Mouse (Mus musculus) stomach, embryonic 16.5 days (tissue): Measurements from ENCODE around the gene Tnfrsf25. TPM values are rescaled to one million over a fixed set of nuclear protein-coding genes. Genes with fewer than 3 reads are reported as not detected.

Source experiments
- ATAC-seq: fragments of 200-750 bp; cut with Nextera tagmentation; 2 replicates; pipeline ENCODE4 v1.8.0; 2017; ENCODE audit warnings: moderate number of reproducible peaks, moderate TSS enrichment; ENCODE audit not compliant: insufficient read depth, low FRiP score
- H3K27ac ChIP-seq: fragments of 300-500 bp; sonication (generic); 2 replicates; pipeline ENCODE4 v1.5.1; 2014; ENCODE audit warnings: low read length
- H3K27me3 ChIP-seq: fragments of 300-500 bp; sonication (generic); 2 replicates; pipeline ENCODE4 v1.6.1; 2014; ENCODE audit warnings: low read length, control low read depth, mixed read lengths; ENCODE audit not compliant: control insufficient read depth, insufficient read depth
- H3K36me3 ChIP-seq: fragments of 300-500 bp; sonication (generic); 2 replicates; pipeline ENCODE4 v1.6.1; 2014; ENCODE audit warnings: low read length; ENCODE audit not compliant: control insufficient read depth, insufficient read depth
- H3K4me1 ChIP-seq: fragments of 300-500 bp; sonication (generic); 2 replicates; pipeline ENCODE4 v1.6.1; 2014; ENCODE audit warnings: low read length, control low read depth, mixed read lengths; ENCODE audit not compliant: control insufficient read depth, insufficient read depth
- H3K4me2 ChIP-seq: fragments of 300-500 bp; sonication (generic); 2 replicates; pipeline ENCODE4 v1.6.1; 2014; ENCODE audit warnings: low read depth, low read length, mixed read lengths
- H3K4me3 ChIP-seq: fragments of 300-500 bp; sonication (generic); replicated peaks from 2 replicates; pipeline ENCODE4 v1.5.1; 2014; ENCODE audit warnings: mild to moderate bottlenecking, low read length
- H3K9ac ChIP-seq: fragments of 300-500 bp; sonication (generic); 2 replicates; pipeline ENCODE4 v1.6.1; 2014; ENCODE audit warnings: low read length
- H3K9me3 ChIP-seq: fragments of 300-500 bp; sonication (generic); replicated peaks from 2 replicates; pipeline ENCODE4 v1.6.1; 2016; ENCODE audit warnings: low read length, control low read depth; ENCODE audit not compliant: control insufficient read depth
- WGBS: fragments of 180-500 bp; shearing (Covaris S2); extraction: QIAGEN DNeasy Blood & Tissue Kit; methylation state at CpG from one replicate; pipeline ENCODE4 v1.1.7; 2014; 5-methylcytosine and 5-hydroxymethylcytosine counted together
- polyA plus RNA-seq: library from polyadenylated mRNA; unstranded; fragments of >200 nt; fragmentation: Nextera tagmentation; extraction: Ambion mirVana; gene quantifications from 2 replicates; pipeline ENCODE4 v1.2.1, GENCODE M21; 2015

Tnfrsf25 gene
- polyA plus RNA-seq, 1 experiment from 2014 or later, result 2.1 TPM

GRCm38 (mm10) chr4:152074548-152074947, 41.2 kb upstream of the Tnfrsf25 start:
- Histone ChIP-seq H3K9me3 (no peaks in the 10 kb centered on the region), H3K4me3 (no peak overlapping the region), H3K9ac (no peak overlapping the region), H3K27ac (no peak overlapping the region), H3K36me3 (no peaks in the 10 kb centered on the region), H3K4me2 (no peak overlapping the region), H3K4me1 (peaks cover 9% of the 10 kb centered on the region), H3K27me3 (no peaks in the 10 kb centered on the region)
- 84% methylated on average over 9 of the region's 9 CpGs for WGBS
- ATAC-seq, result no peak

GRCm38 (mm10) chr4:152077191-152077590, 38.5 kb upstream of the Tnfrsf25 start:
- peaks cover 5% of the 10 kb centered on the region for H3K4me1 ChIP-seq
- no peaks in the 10 kb centered on the region for H3K9me3 ChIP-seq
- WGBS, result 88% methylated on average over 9 of the region's 9 CpGs
- no peak overlapping the region for H3K27ac ChIP-seq
- no peaks in the 10 kb centered on the region for H3K36me3 ChIP-seq
- ATAC-seq, result no peak
- no peak overlapping the region for H3K9ac ChIP-seq
- H3K4me2 ChIP-seq, result no peak overlapping the region
- H3K27me3 ChIP-seq, result no peaks in the 10 kb centered on the region
- no peak overlapping the region for H3K4me3 ChIP-seq

GRCm38 (mm10) chr4:152078105-152078530, 37.6 kb upstream of the Tnfrsf25 start:
- H3K9me3 ChIP-seq, result no peaks in the 10 kb centered on the region; the same call in 1 of the 2 replicates
- no peaks in the 10 kb centered on the region for H3K4me1 ChIP-seq
- H3K9ac ChIP-seq, result no peak overlapping the region
- ATAC-seq, result no peak
- WGBS, result 88% methylated on average over 10 of the region's 10 CpGs
- no peak overlapping the region for H3K4me3 ChIP-seq
- no peaks in the 10 kb centered on the region for H3K36me3 ChIP-seq
- no peaks in the 10 kb centered on the region for H3K27me3 ChIP-seq
- no peak overlapping the region for H3K4me2 ChIP-seq
- no peak overlapping the region for H3K27ac ChIP-seq

- Histone ChIP-seq H3K9ac (no peak overlapping the region), H3K9me3 (no peaks in the 10 kb centered on the region; the same call in 1 of the 2 replicates), H3K4me3 (no peak overlapping the region), H3K27me3 (no peaks in the 10 kb centered on the region), H3K4me1 (no peaks in the 10 kb centered on the region), H3K36me3 (no peaks in the 10 kb centered on the region), H3K27ac (no peak overlapping the region), H3K4me2 (no peak overlapping the region)
- 88% methylated on average over 3 of the region's 3 CpGs for WGBS
- ATAC-seq, result no peak
Measured at GRCm38 (mm10) chr4:152079261-152079660, 36.5 kb upstream of the Tnfrsf25 start.

- Histone ChIP-seq H3K27me3 (no peaks in the 10 kb centered on the region), H3K36me3 (no peaks in the 10 kb centered on the region), H3K4me2 (no peak overlapping the region), H3K4me3 (no peak overlapping the region), H3K9ac (no peak overlapping the region), H3K27ac (no peak overlapping the region), H3K4me1 (no peaks in the 10 kb centered on the region), H3K9me3 (no peaks in the 10 kb centered on the region; the same call in 1 of the 2 replicates)
- WGBS, result 63% methylated on average over 7 of the region's 7 CpGs
- no peak for ATAC-seq
Measured at GRCm38 (mm10) chr4:152079931-152080330, 35.8 kb upstream of the Tnfrsf25 start.

- no peak overlapping the region for H3K9ac ChIP-seq
- peaks cover 15% of the 10 kb centered on the region for H3K4me1 ChIP-seq
- no peak for ATAC-seq
- H3K4me3 ChIP-seq, result no peak overlapping the region
- H3K27me3 ChIP-seq, result no peaks in the 10 kb centered on the region
- WGBS, result 58% methylated on average over 7 of the region's 7 CpGs
- no peak overlapping the region for H3K4me2 ChIP-seq
- H3K9me3 ChIP-seq, result no peaks in the 10 kb centered on the region; the same call in 1 of the 2 replicates
- no peak overlapping the region for H3K27ac ChIP-seq
- no peaks in the 10 kb centered on the region for H3K36me3 ChIP-seq
Measured at GRCm38 (mm10) chr4:152083611-152084220, 32.0 kb upstream of the Tnfrsf25 start.

- no peak for ATAC-seq
- H3K4me1 ChIP-seq, result peaks cover 15% of the 10 kb centered on the region
- H3K36me3 ChIP-seq, result no peaks in the 10 kb centered on the region
- H3K9ac ChIP-seq, result no peak overlapping the region
- H3K4me2 ChIP-seq, result no peak overlapping the region
- H3K27me3 ChIP-seq, result no peaks in the 10 kb centered on the region
- no peak overlapping the region for H3K4me3 ChIP-seq
- H3K9me3 ChIP-seq, result no peaks in the 10 kb centered on the region; the same call in 1 of the 2 replicates
- 81% methylated on average over 7 of the region's 7 CpGs for WGBS
- H3K27ac ChIP-seq, result no peak overlapping the region
Measured at GRCm38 (mm10) chr4:152084616-152085015, 31.1 kb upstream of the Tnfrsf25 start.

GRCm38 (mm10) chr4:152086505-152087210, 29.1 kb upstream of the Tnfrsf25 start:
- no peaks in the 10 kb centered on the region for H3K27me3 ChIP-seq
- H3K9ac ChIP-seq, result peak overlapping the region; percentile 90
- no peaks in the 10 kb centered on the region for H3K36me3 ChIP-seq
- H3K4me3 ChIP-seq, result peak overlapping the region; percentile 81
- H3K27ac ChIP-seq, result peak overlapping the region; percentile 58; the same call in 1 of the 2 replicates
- no peaks in the 10 kb centered on the region; the same call in 1 of the 2 replicates for H3K9me3 ChIP-seq
- ATAC-seq, result peak; percentile 88
- under 1% methylated on average over 48 of the region's 92 CpGs for WGBS
- peak overlapping the region; percentile 88 for H3K4me2 ChIP-seq
- H3K4me1 ChIP-seq, result peaks cover 15% of the 10 kb centered on the region
